Mouse (Mus musculus) G1E (cell line): ENCODE measurements around the gene Igflr1. TPM values are rescaled to one million over a fixed set of nuclear protein-coding genes. Genes with fewer than 3 reads are reported as not detected.

ENCODE experiments used
- ATAC-seq: 2 replicates; pipeline ENCODE4 v1.8.0; 2016; ENCODE audit warnings: mild to moderate bottlenecking; ENCODE audit not compliant: insufficient number of reproducible peaks, poor library complexity, low FRiP score, severe bottlenecking; ENCODE audit errors: extremely low read depth
- DNase-seq: peaks from one replicate; pipeline ENCODE4 v3.0.0; 2012; ENCODE audit warnings: low spot score
- H3K27me3 ChIP-seq: 2 replicates; pipeline ENCODE4 v1.6.1; 2012; ENCODE audit warnings: mild to moderate bottlenecking, low read length, inconsistent platforms; ENCODE audit not compliant: insufficient read depth
- H3K36me3 ChIP-seq: replicated peaks from 2 replicates; pipeline ENCODE3; 2012; ENCODE audit warnings: mild to moderate bottlenecking, inconsistent platforms
- H3K4me1 ChIP-seq: 2 replicates; pipeline ENCODE4 v1.6.1; 2012; ENCODE audit warnings: low read depth, low read length, inconsistent platforms, mixed read lengths; ENCODE audit not compliant: insufficient read depth
- H3K4me3 ChIP-seq: 2 replicates; pipeline ENCODE4 v1.5.1; 2012; ENCODE audit warnings: low read depth, mild to moderate bottlenecking, inconsistent platforms, low read length, moderate library complexity, mixed read lengths
- H3K9me3 ChIP-seq: replicated peaks from 2 replicates; pipeline ENCODE4 v1.6.1; 2012; ENCODE audit warnings: inconsistent platforms
- CTCF ChIP-seq: IDR thresholded peaks from 2 replicates; pipeline ENCODE4 v1.5.1; 2012; ENCODE audit warnings: low read depth, low read length, inconsistent platforms, mixed read lengths
- GATA1 ChIP-seq: IDR thresholded peaks from 2 replicates; pipeline ENCODE4 v1.6.1; 2012; ENCODE audit warnings: borderline replicate concordance, low read length, inconsistent platforms, mixed read lengths
- GATA2 ChIP-seq: IDR thresholded peaks from 2 replicates; pipeline ENCODE4 v1.6.1; 2012; ENCODE audit warnings: low read depth, low read length, inconsistent platforms, borderline replicate concordance
- POLR2AphosphoS5 ChIP-seq: IDR thresholded peaks from 2 replicates; pipeline ENCODE4 v1.6.1; 2012; ENCODE audit warnings: low read depth, low read length, inconsistent platforms; ENCODE audit not compliant: insufficient replicate concordance
- TAL1 ChIP-seq: conservative IDR thresholded peaks from 2 replicates; pipeline ENCODE4 v1.6.1; 2012; ENCODE audit warnings: low read depth, low read length, inconsistent platforms, mixed read lengths
- polyA plus RNA-seq: library from polyadenylated mRNA; stranded (reverse); fragments of >175 nt; gene quantifications from 2 replicates; pipeline ENCODE4 v1.2.3, GENCODE M21; 2012
- total RNA-seq, 2 experiments: library from RNA; stranded (forward) in 1 of 2; stranded (reverse) in 1 of 2; fragments of 200-1000 nt in 1 of 2; fragments of >200 nt in 1 of 2; fragmentation: Nextera tagmentation in 1 of 2; gene quantifications; 2 replicates each; pipeline ENCODE4 v1.2.3; 2014 to 2017

Igflr1 gene
- total and polyA plus RNA-seq, 3 experiments: 6.3 TPM; not detected in 2

DNA sequence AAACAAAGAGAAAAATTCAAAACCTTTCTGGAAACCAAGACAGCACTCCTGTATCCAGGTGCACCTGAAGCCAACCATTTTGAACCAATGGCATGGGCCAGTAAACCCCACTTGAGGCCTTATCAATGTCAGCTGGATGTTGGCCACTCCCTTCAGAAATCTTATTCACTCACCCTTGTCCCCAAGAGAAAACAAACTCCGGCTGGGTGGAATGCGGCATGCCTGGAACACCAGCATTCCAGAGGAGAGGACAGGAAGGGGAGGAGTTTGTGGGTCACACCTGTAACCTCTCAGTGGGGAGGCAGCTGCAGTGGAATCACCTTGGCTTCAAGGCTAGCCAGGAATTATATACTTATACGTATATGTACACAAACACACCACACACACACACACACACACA is 37.4 kb downstream of the Igflr1 start:
- Histone ChIP-seq H3K4me3 (no peak overlapping the region), H3K4me1 (peaks cover 14% of the 10 kb centered on the region), H3K9me3 (no peaks in the 10 kb centered on the region), H3K36me3 (peaks cover 17% of the 10 kb centered on the region), H3K27me3 (peaks cover 15% of the 10 kb centered on the region)
- DNase-seq: no peak
- no peak for ATAC-seq
- TF ChIP-seq POLR2AphosphoS5: no peak
- no peak for TF ChIP-seq GATA1
- no peak for TF ChIP-seq GATA2
- no peak for TF ChIP-seq TAL1
- TF ChIP-seq CTCF: no peak

DNA sequence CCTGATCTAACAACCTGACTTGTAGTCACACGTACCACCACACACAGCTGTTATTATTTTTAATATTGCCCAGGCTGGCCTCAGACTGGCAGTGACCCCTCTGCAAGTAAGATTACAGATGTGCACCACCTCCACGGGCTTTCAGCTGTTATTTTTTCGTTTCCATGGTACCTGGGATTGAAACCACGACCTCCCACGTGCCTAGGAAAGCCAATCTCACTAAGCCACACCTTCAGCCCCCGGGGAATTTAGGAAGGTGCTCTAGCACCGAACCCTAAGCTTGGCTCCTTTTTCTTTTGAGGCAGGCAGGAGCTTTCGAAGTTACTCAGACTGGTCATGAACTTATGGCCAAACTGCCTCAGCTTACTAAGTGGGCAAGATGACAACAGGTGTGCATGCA is 39.2 kb downstream of the Igflr1 start:
- H3K9me3 ChIP-seq: no peaks in the 10 kb centered on the region
- peaks cover 20% of the 10 kb centered on the region for H3K4me1 ChIP-seq
- no peak for ATAC-seq
- no peak for DNase-seq
- H3K4me3 ChIP-seq: no peak overlapping the region
- TF ChIP-seq TAL1 (no peak), CTCF (no peak), POLR2AphosphoS5 (no peak), GATA2 (no peak), GATA1 (no peak)
- peaks cover 21% of the 10 kb centered on the region for H3K36me3 ChIP-seq
- H3K27me3 ChIP-seq: peaks cover 2% of the 10 kb centered on the region; the same call in 1 of the 2 replicates

DNA sequence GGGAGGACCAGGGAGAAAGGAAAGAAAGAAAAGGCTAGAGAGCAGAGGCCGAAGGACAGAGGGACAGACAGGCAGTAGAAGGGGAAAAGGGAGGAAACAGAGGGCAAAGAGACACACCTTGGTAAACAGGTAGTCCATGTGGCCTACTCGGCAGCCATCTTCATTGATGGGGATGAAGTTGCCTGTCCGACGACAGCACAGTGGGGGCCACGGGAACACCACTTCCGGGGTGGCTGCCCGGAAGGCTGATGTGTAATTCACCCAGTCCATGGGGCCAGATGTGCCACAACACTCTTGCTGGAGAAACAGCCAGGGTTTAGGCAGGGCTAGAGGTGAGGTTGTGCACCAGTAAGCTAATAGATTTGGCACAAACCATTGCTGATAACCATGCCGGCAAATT is 39.7 kb downstream of the Igflr1 start:
- H3K27me3 ChIP-seq: peaks cover under 1% of the 10 kb centered on the region; the same call in 1 of the 2 replicates
- no peak overlapping the region for H3K4me3 ChIP-seq
- peaks cover 26% of the 10 kb centered on the region for H3K36me3 ChIP-seq
- H3K4me1 ChIP-seq: peaks cover 14% of the 10 kb centered on the region
- ATAC-seq (no peak), DNase-seq (no peak)
- TF ChIP-seq GATA2: no peak
- TF ChIP-seq CTCF: no peak
- no peak for TF ChIP-seq GATA1
- TF ChIP-seq POLR2AphosphoS5: no peak
- TF ChIP-seq TAL1: no peak
- no peaks in the 10 kb centered on the region for H3K9me3 ChIP-seq

DNA sequence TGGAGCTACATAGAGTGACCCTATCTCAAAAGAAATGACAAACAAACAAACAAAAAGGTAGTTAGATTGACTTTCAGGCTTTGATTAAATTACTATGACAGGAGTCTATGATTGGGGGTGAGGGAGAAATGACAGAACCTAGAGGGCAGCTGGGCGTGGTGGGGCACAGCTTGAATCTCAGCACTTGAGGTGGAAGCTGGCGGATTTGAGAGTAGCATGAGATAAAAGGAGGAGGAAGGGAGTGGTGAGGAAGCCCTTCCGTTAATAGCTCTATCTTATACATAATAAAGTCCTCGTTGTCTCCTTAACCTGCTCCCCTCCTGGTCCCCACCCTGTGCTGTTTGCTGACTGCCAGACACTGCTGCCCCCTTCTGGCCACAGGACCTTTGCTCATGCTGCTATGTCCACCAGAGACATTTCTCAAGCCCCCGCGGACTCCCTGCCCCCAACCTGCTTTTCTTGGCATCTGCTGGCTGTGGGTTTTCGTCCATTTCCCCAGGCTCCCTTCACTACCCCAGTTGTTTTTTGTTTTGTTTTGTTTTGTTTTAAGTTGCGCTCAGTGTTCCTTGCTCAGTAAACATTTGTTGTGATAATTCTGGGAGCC is 42.6 kb downstream of the Igflr1 start:
- Histone ChIP-seq H3K9me3 (no peaks in the 10 kb centered on the region), H3K36me3 (peaks cover 40% of the 10 kb centered on the region), H3K4me1 (peaks cover 6% of the 10 kb centered on the region; the same call in 1 of the 2 replicates), H3K27me3 (no peaks in the 10 kb centered on the region), H3K4me3 (no peak overlapping the region)
- TF ChIP-seq TAL1 (no peak), CTCF (no peak; the same call in 1 of the 2 replicates), GATA1 (no peak), POLR2AphosphoS5 (no peak)
- DNase-seq: peak; percentile 53
- peak; percentile 34; the same call in 1 of the 2 replicates for ATAC-seq

DNA sequence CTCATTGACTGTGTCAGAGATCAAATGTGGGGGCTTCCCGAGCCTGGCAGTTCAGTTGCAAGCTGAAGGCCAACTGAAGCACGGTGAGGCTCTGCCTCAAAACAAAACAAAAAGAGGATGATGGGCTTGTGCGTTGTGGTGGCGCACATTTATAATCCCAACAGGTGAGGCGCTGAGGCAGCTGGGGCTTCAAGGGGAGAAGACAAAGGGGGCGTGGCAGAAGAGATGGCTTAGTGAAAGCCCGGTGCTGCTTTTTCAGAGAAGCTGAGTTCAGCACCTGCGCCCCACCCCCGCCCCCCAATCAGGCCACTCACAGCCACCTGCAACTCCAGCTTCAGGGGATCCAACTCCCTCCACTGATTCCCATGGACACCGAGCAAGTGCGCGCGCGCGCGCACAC is 43.2 kb downstream of the Igflr1 start:
- H3K27me3 ChIP-seq: no peaks in the 10 kb centered on the region
- no peak for ATAC-seq
- TF ChIP-seq POLR2AphosphoS5 (no peak), GATA2 (no peak), GATA1 (no peak), CTCF (no peak), TAL1 (no peak)
- H3K9me3 ChIP-seq: no peaks in the 10 kb centered on the region
- H3K4me1 ChIP-seq: peaks cover 9% of the 10 kb centered on the region
- H3K4me3 ChIP-seq: no peak overlapping the region
- H3K36me3 ChIP-seq: peaks cover 38% of the 10 kb centered on the region
- no peak for DNase-seq

DNA sequence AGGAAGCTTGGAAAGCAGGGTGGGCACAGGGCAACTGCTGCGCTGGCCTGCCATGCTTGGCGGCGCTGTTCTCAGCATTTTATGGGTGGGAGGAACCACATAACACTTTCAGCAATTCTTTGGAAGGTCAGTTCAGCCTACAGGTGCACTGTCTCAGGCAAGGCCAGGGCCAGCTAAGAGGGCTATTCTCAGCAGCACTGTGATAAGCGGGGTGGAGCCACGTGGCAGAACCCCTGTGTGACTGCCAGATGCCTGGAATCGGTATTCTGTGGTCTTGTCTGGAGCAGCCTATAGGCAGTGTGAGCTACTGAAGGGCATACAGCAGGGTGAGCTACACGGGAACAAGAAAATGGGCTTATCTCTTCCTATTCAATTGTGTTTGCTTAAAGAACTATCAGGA is 44.8 kb downstream of the Igflr1 start:
- Histone ChIP-seq H3K9me3 (no peaks in the 10 kb centered on the region), H3K4me3 (no peak overlapping the region), H3K36me3 (peaks cover 37% of the 10 kb centered on the region), H3K4me1 (peaks cover 11% of the 10 kb centered on the region), H3K27me3 (no peaks in the 10 kb centered on the region)
- ATAC-seq (no peak), DNase-seq (no peak)
- no peak for TF ChIP-seq TAL1
- no peak for TF ChIP-seq POLR2AphosphoS5
- no peak for TF ChIP-seq GATA2
- TF ChIP-seq GATA1: no peak
- no peak for TF ChIP-seq CTCF
